Mouse (Mus musculus): ENCODE measurements around the gene Iqgap3.
A peak's percentile ranks its signal among the peaks of the same experiment; 100 is the strongest.

Gene Iqgap3

DNA sequence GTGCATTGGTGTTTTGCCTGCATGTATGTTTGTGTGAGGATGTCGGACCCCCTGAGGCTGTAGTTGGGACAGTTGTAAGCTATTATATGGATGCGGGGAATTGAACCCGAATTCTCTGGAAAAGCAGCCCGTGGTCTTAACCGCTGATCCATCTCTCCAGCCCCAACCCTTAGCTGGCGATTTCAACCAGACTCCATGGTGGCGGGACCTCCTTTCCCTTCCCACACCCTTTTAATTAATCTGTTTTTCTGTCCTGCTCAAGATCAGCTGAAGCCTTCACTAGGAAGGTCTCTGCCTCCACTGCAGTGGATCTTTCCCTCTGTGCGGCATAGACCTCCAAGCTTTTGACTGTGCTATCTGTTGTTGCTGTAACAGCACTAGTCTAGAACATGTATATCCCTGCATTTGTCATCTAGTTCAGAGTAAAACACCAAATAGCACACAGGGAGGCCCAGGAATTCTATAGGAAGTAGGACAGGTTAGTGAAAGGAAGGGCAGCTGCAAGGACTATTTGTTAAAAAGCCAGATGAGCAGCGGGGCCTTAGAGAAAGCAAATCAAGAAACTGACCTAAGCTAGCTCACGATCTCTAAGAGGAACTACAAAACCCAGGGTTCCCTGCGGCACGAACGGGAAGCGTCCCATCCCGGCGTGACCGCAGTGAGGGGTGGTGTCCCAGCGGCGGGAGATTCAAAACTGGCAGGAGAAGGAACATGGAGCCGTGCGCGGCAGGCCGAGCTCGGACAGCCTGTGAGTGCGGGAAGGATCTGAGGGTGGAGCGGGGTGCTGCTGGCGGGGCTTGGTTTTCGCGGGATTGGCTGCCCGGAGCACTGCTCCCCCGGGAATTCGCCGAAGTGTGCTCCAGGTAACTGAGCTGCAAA, at the start of gene Iqgap3:
Gene Iqgap3 (plus strand): TSS at position 627 of the 879 bp plus-strand sequence.
- DNase-seq (ENCODE audit: low spot score) = peak; percentile 92

DNA sequence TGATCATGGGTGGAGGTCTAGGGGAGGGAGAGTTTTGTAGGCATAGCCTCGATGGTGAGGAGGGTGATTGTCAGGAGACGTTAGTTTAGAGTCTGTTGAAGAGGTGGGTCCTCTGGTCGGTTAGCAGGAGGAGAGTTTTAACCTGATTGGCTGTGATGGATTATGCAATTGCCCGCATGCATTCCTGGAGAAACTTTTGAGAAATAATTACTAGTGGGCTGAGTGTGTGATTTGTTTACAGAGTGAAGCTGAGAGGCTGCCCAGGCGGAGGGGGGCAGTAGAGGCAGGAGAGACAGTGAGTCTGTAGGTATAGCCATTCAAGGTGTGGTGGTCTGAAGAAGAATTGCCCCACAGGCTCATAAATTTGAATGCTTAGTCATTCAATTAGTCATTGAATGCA, 48.3 kb upstream of the Iqgap3 start:
- DNase-seq (ENCODE audit: low spot score) = peak; percentile 67

DNA sequence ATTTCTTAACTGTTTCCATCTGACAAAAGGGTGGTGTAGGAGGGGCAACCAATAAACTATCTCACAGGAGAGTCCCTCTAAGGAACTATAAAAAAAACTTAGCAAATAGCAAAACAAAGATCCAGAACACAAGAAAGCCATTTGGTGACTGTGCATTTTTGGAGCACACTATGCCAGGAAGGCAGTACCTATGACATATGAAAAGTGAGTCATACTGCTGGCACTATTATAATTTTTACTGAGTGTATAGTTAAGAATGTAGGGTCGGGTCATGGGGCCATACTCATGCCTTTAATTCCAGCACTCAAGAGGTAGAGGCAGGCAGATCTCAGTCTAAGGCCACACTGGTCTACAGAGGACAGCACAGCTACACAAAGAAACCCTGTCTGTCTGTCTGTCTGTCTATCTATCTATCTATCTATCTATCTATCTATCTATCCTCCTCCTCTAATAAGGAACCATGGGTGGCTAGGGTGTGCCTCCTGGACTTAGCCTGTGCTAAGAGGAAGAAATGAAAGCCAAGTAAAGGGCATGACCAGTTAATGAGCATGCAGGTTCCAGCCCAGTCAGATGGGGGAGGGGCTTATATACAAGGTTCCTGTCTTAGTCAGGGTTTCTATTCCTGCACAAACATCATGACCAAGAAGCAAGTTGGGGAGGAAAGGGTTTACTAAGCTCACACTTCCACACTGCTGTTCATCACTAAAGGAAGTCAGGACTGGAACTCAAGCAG, 46.0 kb upstream of the Iqgap3 start:
- DNase-seq (ENCODE audit: low spot score) = no peak

DNA sequence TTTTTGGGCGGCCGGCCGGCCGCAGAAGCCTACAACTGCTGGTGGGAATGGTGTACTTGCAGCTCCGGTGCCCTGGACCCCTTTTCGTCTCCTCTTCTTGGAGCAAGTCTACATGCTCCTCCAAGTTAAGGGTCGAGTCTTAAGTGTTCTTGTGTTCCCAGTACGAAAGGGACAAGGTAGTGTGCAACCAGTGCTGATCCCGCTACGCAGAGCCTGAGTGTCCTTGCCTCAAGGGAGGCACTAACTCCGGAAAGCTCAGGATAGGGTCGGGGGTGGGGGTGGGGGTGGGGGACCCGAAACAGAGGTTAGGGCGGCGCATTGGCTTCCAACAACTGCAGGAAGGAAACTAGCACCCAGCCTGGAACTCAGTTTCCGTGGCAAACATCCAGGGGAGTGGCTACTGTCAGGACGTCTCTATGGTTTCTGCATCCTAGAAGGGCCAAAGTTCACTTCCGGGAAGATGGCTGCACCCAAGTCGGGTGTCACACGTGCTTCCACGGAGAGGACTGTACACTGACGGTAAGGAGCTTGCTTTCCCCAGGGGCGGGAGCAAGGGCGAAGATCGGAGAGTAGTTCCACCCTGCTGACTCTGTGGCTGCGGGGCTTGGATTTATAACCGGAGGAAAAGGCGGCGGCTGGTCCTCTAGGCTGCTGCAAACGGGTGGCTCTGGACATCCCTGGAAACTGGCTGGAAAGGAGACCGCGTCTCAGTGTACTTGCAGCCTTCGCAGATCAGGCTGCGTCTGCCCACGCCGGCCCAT, 38.9 kb upstream of the Iqgap3 start, which contains the start of gene Gpatch4:
Gene Gpatch4 (plus strand): TSS at position 448 of the 761 bp plus-strand sequence.
- peak; percentile 94 for DNase-seq (ENCODE audit: low spot score)

DNA sequence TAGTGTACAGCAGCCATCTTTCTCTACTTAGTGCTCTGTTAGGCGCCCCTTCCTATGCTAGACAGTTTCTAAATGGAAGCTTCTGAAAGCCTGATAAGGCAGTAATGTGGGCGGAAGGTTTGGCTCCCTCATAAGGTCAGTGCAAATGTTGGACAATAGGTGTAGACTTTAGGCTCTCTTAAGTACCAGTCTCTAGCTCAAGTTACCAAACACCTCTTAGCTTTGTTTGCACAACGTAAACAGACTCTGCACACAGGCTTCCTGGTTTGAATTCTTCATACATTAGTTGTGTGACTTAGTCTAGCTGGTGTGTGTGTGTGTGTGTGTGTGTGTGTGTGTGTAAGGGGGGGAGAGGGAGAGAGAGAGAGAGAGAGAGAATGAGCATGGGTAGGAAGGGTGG, 32.2 kb upstream of the Iqgap3 start:
- DNase-seq (ENCODE audit: low spot score) = peak; percentile 76

DNA sequence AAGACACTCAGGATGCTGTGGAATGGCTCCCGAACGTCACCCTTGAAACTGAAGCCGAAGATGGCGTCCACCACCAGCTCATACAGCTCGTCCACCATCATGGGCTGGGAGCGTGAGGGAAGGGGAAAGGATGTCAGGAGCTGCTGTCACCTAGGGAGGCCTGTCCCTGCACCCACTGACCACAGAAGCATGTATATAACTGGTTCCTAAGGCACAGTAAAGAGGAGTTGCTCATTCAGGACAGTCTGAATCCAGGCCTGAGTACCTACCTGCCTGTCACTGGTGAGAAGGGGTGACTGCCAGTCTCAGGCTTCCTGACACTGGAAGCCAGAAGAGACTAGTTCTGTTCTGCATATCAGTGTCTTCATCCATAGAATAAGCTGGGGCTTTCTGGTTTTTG, 24.7 kb upstream of the Iqgap3 start:
- DNase-seq (ENCODE audit: low spot score) = no peak

DNA sequence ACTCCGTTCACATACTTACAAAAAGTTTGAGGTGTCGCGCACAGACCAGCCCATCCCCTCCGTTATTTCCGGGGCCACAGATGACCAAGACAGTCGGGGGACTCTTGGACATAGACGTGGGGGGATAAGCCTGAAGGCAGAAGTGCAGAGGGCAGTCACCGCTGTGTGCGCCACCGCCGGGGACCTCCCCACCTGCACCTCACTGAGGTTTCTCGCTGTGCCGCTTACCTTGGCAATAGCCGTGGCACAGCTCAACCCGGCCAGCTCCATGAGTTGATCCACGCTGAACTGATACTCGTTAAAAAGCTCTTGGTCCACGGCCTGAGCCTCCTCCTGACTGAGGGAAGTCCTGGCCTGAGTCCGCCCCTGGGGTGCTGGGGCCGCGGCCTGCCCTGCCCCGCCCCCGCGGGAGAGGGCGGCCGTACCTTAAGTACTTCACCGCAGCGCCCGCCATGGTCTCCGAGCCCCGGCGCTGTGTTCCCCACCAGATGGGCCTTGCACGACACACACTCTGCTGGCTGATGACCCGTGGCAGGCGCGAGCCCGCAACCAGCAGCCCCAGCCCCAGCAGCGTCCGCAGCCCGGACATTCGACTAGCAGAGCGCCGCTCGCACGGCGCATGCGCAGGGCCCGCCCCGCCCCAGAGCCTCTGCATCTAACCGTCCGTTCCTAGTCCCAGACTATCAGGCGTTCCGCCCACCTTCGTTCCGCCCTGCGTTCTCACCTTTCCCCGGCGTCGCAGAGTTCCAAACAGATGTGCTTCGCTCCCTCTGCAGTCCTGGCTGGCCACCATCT, 23.7 kb upstream of the Iqgap3 start, which contains the start of gene Naxe:
Gene Naxe (minus strand): TSS at position 594 of the 795 bp plus-strand sequence.
- DNase-seq (ENCODE audit: low spot score) = peak; percentile 85

DNA sequence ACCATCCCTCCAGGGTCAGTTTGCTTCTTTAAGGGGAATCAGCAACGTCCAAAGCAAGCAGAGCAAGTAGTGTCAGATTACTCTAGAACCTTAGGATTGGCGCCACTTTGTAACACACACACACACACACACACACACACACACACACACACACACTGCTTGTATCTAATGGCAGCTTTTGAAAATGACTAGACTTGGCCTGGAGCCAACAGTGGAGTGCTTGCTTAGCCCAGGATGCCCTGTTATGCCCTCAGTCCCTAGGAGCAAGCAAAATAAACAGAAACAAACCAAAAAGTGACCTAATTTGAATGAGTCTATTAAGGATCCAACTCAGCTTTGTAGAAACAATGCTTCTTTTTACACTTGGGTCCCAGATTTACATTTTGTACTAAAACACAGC, 13.4 kb upstream of the Iqgap3 start:
- peak; percentile 75 for DNase-seq (ENCODE audit: low spot score)

DNA sequence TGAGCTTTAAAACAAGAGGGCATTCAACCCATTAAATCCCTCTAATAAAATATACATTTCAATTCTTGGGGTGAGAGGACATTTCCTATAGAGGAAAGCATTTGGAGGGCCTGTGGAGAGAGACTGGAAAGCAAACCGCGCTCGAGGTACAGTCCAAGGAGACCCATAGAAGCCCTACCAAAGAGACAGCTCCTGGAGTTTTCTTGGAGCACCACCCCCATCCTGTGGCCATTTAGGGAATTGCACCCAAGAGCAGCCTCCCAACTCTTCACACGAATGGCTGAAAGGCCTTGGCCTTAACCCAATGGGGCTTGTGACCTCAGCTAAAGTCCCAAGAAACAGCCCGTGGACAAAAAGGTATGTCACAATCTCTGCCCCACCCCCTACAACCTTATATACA, 10.0 kb upstream of the Iqgap3 start:
- peak; percentile 86 for DNase-seq (ENCODE audit: low spot score)

DNA sequence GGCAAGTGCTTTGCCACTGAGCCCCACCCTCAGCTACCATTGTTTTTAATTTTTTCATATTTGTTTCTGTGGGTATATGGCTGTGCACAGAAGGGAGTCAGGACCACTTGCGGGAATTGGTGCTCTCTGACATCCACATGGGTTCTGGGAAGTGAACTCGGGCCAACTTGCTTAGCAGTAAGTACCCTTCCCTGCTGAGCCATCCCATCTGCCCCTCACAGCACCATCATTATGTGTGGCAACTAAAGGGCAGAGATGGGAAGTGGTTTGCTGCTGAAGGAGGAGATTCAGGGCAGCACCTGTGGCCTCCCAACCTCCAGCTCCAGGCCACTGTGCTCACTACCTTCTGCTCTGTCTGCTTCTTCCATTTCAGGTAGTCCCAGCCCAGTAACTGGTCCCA, 8.1 kb upstream of the Iqgap3 start:
- DNase-seq (ENCODE audit: low spot score) = no peak

DNA sequence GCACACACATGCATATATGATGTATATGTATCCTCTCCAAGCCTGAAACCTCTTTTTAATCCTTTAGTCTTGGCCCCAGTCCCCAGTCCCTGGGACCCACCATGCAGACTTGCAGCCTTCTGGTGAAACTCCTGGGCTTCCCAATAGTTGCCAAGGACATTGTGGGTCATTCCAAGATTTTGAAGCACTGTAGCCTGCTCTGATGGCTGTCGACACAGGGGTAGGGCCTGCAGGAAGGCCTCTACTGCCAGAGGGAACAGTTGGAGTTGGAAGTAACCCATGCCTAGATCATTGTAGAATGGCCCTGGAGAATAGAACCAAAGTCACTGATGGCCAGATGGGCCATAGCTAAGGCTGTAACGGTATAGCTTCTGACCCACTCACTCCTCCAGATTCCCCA, 7.4 kb upstream of the Iqgap3 start:
- DNase-seq (ENCODE audit: low spot score) = no peak

DNA sequence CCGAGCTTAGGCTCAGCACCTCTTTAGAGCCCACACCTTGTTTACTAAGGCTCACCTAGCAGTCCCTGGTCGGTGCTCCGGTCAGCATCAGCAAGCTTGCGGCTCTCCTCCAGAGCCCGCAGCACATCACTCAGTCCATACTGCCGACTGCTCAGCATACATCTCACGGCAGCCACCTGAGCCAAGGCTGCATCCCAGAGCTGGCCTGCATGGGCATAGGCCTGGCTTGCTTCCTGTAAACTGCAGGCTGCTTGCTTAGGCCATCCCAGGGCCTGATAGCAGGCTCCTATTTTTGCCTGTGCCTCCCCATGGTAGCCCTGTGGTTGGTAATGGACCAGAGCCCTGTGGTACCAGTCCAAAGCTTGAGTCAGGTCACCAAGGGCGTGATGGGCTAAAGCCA, 7.0 kb upstream of the Iqgap3 start:
- DNase-seq (ENCODE audit: low spot score) = no peak

DNA sequence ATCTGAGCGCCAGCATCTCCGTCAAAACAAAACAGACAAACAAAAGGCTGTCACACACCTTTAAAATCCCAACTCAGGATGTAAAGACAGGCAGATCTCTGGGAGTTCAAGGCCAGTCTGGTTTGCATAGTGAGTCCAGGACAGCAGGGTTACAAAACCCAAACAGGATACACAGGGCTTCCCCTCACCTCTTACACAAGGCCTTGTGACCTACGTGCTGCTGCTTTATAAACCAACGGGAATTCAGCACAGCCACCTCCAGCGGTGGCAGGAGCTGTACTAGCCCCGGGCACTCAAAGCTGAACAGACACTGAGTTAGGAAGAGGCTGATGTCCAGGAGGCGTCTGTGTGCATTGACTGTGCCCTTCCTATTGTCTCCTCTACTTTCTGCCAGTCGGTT, 4.3 kb upstream of the Iqgap3 start:
- DNase-seq (ENCODE audit: low spot score) = no peak

DNA sequence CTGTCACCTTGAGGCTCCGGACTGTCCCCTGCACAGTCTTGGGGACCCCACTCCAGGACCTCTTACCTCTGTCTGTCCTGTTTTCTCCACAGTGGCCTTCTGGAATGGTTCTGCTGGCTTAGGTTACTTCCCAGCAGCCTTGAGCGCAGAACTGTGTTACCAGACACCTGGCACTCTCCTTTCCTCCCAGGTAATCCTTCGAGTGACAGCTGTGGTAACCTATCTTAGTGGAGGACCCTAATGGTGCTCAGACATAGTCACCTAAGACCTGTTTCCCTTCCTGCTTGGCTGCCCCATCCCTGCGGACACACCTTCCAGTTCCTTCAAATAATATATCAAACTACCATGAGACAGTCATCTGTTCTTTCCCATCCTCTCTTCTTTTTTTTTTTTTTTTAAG, 3.6 kb upstream of the Iqgap3 start, which contains the start of gene Ttc24:
Gene Ttc24 (minus strand): TSS at position 101 of the 400 bp plus-strand sequence.
- no peak for DNase-seq (ENCODE audit: low spot score)

DNA sequence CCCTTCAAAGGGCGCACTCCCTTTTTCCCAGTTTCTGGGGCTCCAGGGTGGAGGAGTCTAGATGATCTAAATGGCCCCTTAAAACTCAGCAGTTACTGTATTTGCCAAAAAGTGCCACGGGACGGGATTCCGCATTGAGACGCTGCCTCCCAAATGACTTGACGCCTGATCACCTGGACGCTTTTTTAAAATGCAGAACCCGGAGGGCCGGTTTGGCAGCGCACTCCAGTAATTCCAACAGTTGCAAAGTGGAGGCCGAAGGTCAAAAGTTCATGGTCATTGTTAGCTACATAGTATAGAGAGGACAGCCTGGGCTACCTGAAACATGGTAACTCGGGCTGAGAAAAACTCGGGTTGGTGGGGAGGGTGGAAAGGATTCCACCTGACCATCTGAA, 450 bp downstream of the Iqgap3 start:
- DNase-seq (ENCODE audit: low spot score) = no peak

DNA sequence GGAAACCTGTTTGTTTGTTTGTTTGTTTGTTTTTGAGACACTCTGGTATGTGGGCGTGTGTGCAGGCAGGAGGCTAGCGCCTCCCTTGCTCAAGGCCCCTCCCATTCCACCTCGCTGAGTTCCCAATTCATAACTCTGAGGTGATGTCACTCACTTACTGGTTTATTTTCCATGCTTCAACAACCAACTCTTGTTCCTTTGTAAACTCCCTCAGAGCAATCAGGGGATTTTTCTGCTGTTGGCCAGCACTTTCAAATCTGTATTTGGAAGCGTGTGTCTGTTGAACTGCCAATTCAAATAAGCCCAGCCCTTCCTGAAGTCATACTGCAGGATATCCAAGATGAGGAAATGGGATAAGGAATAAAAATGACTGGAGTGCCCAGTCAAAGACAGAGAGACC, 892 bp downstream of the Iqgap3 start:
- peak; percentile 76 for DNase-seq (ENCODE audit: low spot score)

DNA sequence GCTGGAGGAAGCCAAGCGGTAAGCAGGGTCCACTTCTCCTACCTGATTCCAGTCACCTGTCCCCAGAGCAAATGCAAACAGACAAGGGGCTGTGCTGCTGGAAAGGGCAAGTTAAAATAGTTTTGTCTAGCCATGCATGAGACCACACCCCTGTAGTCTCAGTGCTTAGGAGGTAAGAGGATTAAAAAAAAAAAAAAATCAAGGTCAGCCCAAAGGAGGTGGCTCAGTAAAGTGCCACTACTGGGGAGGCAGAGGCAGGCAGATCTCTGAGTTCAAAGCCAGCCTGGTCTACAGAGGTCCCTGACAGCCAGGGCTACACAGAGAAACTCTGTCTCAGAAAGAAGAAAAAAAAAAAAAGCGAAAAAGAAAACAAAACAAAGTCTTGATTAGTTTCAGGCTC, 2.2 kb downstream of the Iqgap3 start:
- DNase-seq (ENCODE audit: low spot score) = no peak

DNA sequence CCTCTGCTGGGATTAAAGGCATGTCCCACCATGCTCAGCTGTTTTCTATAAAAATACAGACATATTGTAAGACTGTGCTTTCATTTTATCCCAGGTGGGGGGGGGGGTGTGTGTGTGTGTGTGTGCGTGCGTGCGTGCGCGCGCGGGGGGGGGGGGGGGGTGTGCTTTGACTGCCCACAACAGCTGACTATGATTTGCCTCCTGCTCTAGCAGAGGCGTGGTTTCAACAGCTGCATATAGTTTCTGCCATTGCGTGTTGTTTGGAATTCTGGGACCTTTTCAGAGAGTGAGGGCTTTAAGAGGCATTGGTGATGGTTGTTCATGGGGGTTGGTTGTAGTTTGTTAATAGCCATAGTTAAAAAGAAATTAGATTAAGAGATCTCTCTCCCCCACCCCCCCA, 3.7 kb downstream of the Iqgap3 start:
- no peak for DNase-seq (ENCODE audit: low spot score)

DNA sequence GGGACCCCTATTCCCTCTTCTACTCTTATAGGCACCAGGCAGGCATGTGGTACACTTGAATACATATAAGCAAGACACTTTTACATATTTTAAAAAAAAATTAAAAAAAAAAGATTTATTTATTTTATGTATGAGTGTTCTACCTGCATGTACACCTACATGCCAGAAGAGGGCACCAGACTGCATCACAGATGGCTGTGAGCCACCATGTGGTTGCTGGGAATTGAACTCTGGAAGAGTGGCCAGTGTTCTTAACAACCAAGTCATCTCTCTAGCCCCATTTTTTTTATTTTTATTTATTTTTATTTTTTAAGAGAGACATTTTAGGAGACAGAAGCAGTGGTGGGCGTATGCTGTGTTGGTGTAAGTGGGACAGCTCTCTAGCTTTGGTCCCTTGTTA, 5.9 kb downstream of the Iqgap3 start:
- DNase-seq (ENCODE audit: low spot score) = peak; percentile 33

DNA sequence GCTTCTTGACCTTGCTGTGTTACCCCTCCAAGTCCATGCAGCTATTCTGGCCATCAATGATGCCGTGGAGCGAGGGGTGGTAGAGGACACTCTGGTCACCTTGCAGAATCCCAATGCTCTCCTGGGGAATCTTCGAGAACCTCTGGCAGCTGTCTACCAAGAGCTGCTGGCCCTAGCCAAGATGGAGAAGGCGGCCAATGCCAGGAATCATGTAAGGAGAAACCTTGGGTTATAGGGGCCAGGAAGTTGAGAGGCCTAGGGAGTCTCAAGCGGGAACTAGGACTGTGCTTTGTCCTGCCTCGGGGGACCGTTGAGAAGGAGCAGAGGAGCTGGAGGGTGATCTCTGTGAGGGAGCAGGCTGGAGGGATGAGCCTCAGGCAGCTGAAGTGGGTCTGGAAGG, 8.3 kb downstream of the Iqgap3 start:
- no peak for DNase-seq (ENCODE audit: low spot score)

DNA sequence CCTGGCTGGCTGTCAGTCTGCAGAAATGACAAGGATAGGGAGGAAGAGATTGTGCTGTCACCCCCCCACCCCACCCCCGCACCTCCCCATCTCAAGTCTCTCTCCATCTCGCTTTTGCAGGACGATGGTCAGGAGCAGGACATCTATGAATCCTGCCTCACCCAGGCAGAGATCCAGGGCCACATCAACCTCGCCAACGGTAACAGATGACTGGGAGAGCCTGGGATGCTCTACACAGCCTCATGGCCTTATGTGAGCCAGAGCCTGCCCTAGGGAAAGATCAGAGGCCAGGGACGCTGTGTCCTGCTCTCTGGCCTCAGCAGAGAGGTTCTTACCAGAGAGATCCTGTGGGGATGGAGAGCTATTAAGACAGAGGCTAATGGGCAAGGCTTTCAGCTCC, 8.8 kb downstream of the Iqgap3 start:
- DNase-seq (ENCODE audit: low spot score) = no peak

DNA sequence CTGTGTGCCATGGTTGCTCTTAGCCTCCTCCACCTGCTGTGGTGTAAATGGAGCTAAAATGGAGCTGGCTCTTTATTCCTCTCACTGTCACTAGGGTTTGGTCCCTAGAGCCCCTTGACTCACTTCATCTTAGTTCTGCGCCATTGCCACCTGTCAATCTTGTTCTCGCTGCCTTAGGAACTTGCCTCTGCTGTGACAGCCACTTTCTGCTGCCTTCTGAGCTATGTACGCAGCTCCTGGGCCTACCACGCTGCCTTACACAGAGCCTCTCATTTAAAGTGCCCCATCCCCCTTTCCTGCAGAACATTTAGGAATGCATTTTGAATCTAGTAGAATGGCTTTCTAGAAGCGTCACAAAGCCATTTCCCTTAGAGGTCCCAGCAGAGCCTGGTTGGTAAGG, 12.4 kb downstream of the Iqgap3 start:
- no peak for DNase-seq (ENCODE audit: low spot score)
